Mouse (Mus musculus): ENCODE results near the gene Mob3b.

- no peak for TF ChIP-seq GATA1 (IDR thresholded peaks at IDR 0.05; ENCODE audit: low read length)
- TF ChIP-seq TAL1 (IDR thresholded peaks at IDR 0.05; ENCODE audit: low read length) = no peak
Observed at GRCm38 (mm10) chr4:34959477-34959876, 197.8 kb downstream of the Mob3b start.

Data from erythroblast, embryonic 14.5 days (primary cell).